Mouse (Mus musculus) CD4-positive, CD25-positive, alpha-beta regulatory T cell, adult 2 months (primary cell): ENCODE measurements around the gene Meox1.

Experiments used
- DNase-seq: peaks from one replicate; pipeline ENCODE4 v3.0.0-alpha.2; 2012; ENCODE audit warnings: low read depth, low spot score

The Meox1 gene

GRCm38 (mm10) chr11:101898328-101898727, 4.2 kb upstream of the Meox1 start:
- DNase-seq = no peak

DNA sequence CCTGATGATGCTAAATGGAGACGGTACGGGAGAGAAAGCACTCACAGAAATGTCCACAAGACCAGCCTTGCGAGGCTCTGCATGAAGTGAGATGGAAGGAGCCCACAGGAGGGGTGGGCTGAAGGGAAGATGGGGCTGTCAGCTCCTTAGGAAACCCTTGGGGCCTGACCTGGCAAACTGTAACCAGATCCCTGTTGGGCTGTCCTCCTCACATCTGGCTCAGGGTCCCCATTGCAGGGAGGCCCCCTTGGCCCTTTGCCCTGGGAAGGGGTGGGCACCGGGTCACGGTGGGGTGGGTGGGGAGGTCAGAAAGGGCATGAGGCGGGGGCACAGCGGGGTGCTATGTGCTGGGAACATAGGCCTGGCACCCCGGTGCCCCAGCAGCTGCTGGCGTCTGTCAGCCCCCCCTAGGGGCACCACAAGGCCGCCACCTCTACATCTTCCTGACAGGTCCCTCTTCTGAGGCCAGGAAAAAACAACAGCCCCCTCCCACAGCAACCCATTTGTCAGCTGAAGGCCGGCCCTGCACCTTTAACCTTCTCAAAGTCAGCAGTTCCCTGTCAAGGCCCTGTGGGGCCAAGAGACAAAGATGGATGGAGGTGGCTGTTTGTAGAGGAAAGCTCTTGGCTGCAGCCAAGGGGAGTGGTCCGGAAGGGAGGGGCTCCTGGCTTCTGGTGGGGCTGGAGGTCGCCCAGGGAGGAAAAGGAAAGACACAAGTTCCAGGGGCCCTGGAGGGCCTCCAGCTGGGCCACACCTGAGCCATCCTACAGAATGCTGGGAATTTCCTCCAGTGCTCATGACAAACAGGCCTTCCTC, 2.6 kb upstream of the Meox1 start:
- no peak for DNase-seq

- DNase-seq = no peak
Measured at GRCm38 (mm10) chr11:101893560-101893959, 614 bp downstream of the Meox1 start.

GRCm38 (mm10) chr11:101891451-101891850, 2.7 kb downstream of the Meox1 start:
- DNase-seq = no peak

DNA sequence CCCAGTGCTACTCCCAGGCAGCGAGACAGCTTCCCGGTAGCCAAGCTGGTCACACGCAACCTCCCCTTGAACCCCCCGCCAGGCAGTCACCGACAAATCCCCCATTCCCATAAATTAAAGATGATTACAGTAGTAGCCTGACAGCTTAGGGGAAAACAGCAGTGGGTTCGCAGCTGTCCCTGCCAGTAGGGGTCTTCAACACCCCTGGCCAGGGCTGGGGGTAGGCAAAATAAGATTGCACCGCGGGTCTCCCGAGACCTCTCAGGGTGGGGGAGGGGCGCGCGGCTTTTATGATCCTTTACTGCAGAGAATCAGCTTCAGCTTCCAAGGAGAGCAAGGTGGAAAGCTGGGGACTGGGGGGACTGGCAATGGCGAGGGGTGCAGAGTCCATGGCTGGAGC, 4.4 kb downstream of the Meox1 start:
- no peak for DNase-seq

DNA sequence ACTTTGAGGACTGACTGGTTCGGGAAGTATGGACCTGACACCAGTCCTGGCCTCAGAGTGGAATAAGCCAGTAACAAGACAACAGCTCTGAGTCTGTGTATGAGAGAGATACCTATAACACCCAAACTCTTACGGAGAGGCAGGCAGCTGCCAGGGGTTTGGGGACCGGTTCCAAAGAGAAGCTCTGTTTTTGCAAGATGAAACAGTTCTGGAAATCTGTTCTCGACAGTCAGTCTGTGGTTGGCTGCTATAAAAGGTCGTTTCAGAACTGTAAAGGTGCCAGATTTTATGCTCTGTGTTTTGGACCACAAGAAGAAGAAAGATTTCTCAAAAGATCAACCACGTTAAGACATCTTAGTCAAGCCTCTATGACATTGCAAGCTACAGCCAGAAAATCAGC, 5.4 kb downstream of the Meox1 start:
- DNase-seq = no peak

DNA sequence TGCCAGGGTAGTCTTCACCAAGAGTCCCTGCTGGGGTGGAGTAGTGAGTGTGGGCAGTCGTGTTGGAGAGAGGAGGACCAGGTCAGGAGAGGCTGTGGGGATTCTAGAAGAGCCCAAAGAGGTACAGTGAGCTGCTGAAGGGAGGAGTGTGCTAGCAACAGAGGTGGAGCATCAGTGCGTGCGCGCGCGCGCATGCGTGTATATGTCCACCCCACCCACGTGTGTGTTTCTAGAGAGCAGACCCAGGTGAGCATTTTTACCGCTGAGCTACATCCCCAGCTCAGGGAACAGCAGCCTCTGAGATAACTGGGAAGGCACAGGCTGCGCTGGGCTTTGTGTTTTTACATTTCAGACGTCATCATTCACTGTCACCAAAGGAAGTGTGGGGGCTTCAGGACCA, 7.7 kb downstream of the Meox1 start:
- peak; percentile 39 for DNase-seq

DNA sequence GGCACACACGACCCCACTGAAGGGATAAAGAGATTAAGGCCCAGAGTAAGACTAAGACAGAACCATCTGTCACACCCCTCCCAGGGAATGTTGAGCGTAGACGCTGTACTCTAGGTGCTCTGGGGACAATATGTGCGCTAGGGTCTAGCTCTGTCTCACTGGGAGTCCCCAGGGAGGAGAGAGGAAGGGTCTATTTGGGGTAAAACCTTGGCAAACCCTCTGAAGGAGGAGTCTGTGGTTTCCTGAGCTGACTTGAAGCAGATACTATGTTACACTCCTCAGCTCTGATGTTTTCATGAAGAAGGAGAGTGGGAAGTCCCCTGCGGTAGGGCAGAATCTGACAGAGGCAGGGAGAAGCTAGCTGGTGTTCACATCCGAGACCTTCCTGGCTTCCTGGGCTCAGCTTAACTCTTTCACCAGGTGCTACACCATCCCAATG, 8.3 kb downstream of the Meox1 start:
- DNase-seq = peak; percentile 54

DNA sequence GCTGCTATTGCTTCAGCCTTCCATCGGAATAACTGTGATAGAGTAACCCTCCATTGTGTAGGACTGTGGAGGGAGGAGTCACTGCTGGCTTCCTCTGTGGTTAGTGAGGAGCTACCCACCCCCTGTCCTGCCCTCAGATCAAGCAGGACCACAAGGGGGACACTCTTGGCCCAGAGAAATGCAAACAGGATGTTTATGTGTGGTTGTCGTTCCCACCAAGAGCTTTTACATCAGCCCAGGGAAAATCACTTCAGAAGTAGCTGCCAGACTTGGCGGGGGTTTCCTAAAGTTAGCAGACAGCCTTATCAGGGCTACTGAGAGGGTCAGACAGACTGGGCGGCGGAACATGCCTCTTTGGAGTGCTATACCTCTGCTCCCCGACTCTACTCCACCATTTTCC, 8.9 kb downstream of the Meox1 start:
- DNase-seq = peak; percentile 48

GRCm38 (mm10) chr11:101883911-101884310, 10.3 kb downstream of the Meox1 start:
- no peak for DNase-seq

DNA sequence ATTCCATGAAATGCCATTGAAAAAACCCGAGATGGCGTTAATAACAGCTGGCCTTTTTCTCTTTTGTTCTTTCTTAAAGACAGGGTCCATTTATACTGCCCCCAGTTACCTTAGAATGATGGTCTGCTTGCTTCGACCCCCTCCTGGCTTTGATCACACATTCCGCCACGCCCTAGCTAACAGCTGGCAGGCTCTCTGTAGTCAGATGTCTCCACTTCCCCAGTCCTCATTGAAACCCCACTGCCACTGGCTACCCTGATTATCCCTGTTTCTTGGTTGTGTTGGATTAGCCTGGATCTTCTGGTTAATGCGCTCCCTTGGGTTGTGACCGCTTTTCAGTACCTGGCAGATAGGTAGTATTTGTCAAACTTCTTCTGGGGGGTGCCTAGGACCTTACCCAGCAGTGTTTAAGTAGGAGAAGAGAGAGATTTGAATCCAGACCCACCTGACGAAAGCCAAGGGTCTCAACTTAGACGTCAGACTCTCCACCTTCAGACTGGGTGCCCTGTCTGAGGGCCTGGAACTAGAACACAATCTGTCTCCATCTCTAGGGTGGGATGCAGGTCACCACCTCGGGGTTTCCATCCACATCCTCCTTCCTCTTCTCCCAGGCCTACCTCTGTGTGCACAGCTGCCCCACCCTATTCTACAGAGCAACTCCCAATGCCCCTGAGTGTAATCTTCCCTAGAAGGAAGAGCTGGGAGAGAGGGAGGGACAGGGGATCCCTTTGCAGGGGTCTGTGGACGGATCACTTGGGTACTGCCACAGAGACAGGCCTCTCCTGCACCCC, 11.5 kb downstream of the Meox1 start:
- no peak for DNase-seq

- DNase-seq = no peak
Measured at GRCm38 (mm10) chr11:101881604-101882071, 12.5 kb downstream of the Meox1 start.

GRCm38 (mm10) chr11:101881185-101881584, 13.0 kb downstream of the Meox1 start:
- no peak for DNase-seq

- DNase-seq = no peak
Measured at GRCm38 (mm10) chr11:101879672-101880071, 14.5 kb downstream of the Meox1 start.

GRCm38 (mm10) chr11:101878696-101879095, 15.5 kb downstream of the Meox1 start:
- no peak for DNase-seq

DNA sequence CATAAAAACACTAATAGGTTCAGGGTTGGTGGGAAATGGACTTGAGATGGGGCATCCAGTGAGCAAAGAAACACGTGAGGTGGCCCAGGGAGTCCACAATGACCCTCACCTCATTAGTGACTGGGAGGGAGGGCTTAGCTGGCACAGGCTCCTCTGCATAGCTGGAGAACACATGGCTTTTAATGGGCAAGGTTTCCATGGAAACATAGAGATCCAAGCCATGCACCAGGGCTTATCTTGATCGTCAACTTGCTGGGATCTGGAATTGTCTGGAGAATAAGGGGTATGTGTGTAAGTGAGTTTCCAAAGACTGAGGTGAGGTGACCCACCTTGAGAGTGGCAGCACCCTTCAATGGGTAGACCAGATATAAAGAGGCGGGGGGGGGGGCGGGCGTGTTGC, 19.2 kb downstream of the Meox1 start:
- DNase-seq = no peak

DNA sequence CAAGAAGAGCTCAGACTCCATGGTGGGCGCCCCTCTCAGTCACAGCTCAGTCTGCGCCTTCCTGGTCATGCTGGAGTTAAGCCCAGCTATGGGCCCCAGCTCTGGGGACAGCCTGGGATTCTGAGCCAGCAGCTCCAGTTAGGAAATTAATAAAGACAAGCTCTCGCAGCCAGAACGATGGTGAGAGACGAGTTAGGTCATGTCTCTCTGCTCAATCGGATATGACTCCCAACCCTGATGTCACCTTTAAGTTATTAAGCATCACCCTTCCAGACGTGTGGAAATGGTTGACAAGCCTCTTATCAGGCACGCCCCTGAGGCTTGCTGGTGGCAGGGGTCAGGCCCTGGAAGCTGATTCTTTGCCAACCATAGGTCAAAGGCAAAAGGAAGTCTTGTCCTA, 20.3 kb downstream of the Meox1 start:
- no peak for DNase-seq

GRCm38 (mm10) chr11:101871435-101871834, 22.7 kb downstream of the Meox1 start:
- no peak for DNase-seq

DNA sequence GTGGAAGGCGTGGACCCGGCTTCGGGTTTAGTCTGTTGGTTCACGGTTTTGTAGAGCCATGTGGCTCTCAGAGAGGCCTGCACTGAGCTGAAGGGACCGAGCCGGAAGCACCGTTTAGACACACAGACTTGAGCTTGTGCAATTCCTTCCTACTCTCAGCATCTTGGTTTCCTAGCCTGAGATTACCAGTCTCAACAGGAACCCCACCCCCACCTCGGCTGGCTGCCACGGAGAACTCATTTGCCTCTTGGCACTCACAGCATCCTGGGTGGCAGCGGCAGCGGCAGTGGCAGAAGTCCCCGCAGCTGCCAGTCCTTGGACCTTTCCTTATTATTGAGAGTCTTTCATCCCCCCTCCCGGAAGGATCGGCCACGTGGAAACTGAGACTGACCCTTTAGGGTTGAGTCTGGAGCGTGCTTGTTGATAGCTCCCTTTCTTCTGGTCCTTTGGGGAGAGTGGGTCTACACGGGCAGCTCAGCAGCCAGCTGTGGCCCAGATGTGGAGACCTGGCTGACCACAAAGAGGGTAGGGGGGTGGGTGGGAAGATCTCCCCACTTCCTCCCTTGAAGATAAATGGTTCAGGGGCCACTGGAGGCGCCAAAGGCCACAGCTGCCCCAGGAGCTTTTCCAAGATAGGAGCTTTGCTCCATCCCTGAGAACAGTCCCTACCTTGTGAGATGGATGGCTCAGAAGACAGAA, 24.0 kb downstream of the Meox1 start:
- DNase-seq = peak; percentile 7

- DNase-seq = no peak
Measured at GRCm38 (mm10) chr11:101867513-101868052, 26.6 kb downstream of the Meox1 start.

DNA sequence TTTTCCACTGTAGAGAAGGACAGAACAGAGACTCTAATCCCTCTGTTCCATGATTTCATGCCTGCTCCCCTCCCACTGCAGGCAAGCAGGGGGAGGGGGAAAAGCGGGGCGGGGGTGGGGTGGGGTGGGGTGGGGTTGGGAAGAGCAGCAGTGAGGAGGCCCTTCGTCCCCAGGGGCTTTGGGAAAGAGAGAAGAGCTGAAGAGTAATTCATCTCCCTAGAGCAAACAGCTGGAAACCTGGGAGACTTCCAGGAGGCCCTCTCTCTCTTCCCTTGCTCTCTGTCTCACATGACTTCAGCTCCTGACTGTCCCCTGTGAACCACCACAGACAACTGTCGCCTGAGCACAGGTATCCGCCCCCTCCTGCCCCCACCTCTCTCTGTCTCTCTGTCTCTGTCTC, 35.4 kb downstream of the Meox1 start:
- DNase-seq = no peak
